8 mouse cellular contexts compared by ENCODE assay signal in genomic region chr1:172563465-172563828, GRCm38 (mm10). TPM values are rescaled to one million over a fixed set of nuclear protein-coding genes. Genes with fewer than 3 reads are reported as not detected.
DNase-seq lines count a peak whose midpoint lies in the region; ATAC-seq and TF ChIP-seq lines count a peak whose summit lies in the region.

No protein-coding gene starts in this region.

- H3K4me2 ChIP-seq in liver, embryonic 16.5 days (ENCODE audit: low read depth, low read length), result peak overlapping the region; percentile 75; the same call in 1 of the 2 replicates
- H3K4me2 ChIP-seq in stomach, postnatal 0 days (replicated peaks; ENCODE audit: low read depth), result peak overlapping the region; percentile 92

- WGBS in cerebellum, adult 2 months, result 8% methylated on average over 10 of the region's 10 CpGs
- WGBS in thymus, adult 2 months, result 10% methylated on average over 10 of the region's 10 CpGs
- 7% methylated on average over 10 of the region's 10 CpGs for WGBS in liver, embryonic 16.5 days (ENCODE audit: insufficient replicate concordance)
- WGBS in stomach, postnatal 0 days, result 6% methylated on average over 9 of the region's 10 CpGs

- no peaks in the 10 kb centered on the region for H3K27me3 ChIP-seq in cerebellum, adult 2 months (ENCODE audit: control insufficient read depth, insufficient read depth, low read length)
- peaks cover 10% of the 10 kb centered on the region; the same call in 1 of the 2 replicates for H3K27me3 ChIP-seq in thymus, adult 2 months (ENCODE audit: control insufficient read depth, insufficient read depth, low read length)
- peaks cover 48% of the 10 kb centered on the region for H3K27me3 ChIP-seq in liver, embryonic 16.5 days (ENCODE audit: control insufficient read depth, insufficient read depth, low read depth, low read length)
- H3K27me3 ChIP-seq in stomach, postnatal 0 days (ENCODE audit: control insufficient read depth, insufficient read depth, low read length), result no peaks in the 10 kb centered on the region

- ATAC-seq in liver, embryonic 16.5 days (ENCODE audit: low read depth), result no peak
- ATAC-seq in stomach, postnatal 0 days (ENCODE audit: low FRiP score, low TSS enrichment), result no peak; the same call in 1 of the 2 replicates

- peak overlapping the region; percentile 57 for H3K4me3 ChIP-seq in cerebellum, adult 2 months (replicated peaks; ENCODE audit: insufficient read depth, low read depth, low read length)
- 0 out of 2 replicates have a peak overlapping the region, but pooled peaks have one; percentile 53 for H3K4me3 ChIP-seq in thymus, adult 2 months (ENCODE audit: control insufficient read depth, insufficient read depth, low read length)
- peak overlapping the region; percentile 59 for H3K4me3 ChIP-seq in liver, embryonic 16.5 days (ENCODE audit: low read depth, low read length)
- peak overlapping the region; percentile 55 for H3K4me3 ChIP-seq in stomach, postnatal 0 days (ENCODE audit: low read depth, low read length)

- no peak for TF ChIP-seq EP300 in stomach, postnatal 0 days (optimal IDR thresholded peaks at IDR 0.05)

- H3K4me1 ChIP-seq in cerebellum, adult 2 months (ENCODE audit: control insufficient read depth, insufficient read depth, low read length), result no peaks in the 10 kb centered on the region
- H3K4me1 ChIP-seq in thymus, adult 2 months (replicated peaks; ENCODE audit: control insufficient read depth, insufficient read depth, low read length), result no peaks in the 10 kb centered on the region; the same call in none of the 2 replicates
- H3K4me1 ChIP-seq in liver, embryonic 16.5 days (ENCODE audit: control insufficient read depth, low read depth, low read length), result no peaks in the 10 kb centered on the region; the same call in 1 of the 2 replicates
- H3K4me1 ChIP-seq in stomach, postnatal 0 days (replicated peaks; ENCODE audit: control insufficient read depth, insufficient read depth), result peaks cover 8% of the 10 kb centered on the region

- TF ChIP-seq POLR2A in cerebellum, adult 2 months (IDR thresholded peaks at IDR 0.05; ENCODE audit: borderline replicate concordance, insufficient read depth, low read length), result no peak
- TF ChIP-seq POLR2A in thymus, adult 2 months (IDR thresholded peaks at IDR 0.05; ENCODE audit: control insufficient read depth, extremely low read depth, insufficient read depth, low read length, poor library complexity), result no peak

- no peak for DNase-seq in cerebellum, adult 2 months
- DNase-seq in cerebellum, postnatal 10 days, result no peak
- DNase-seq in thymus, adult 2 months, result no peak
- DNase-seq in thymus, postnatal 10 days (ENCODE audit: low spot score in 2 of 2), result no peak
- no peak for DNase-seq in stomach, postnatal 0 days (ENCODE audit: low spot score)
- DNase-seq in cerebellum, postnatal 4 days (ENCODE audit: low spot score in 2 of 2), result no peak
- DNase-seq in layer of hippocampus, adult 18-20 months (ENCODE audit: low spot score in 2 of 2), result no peak

- H3K9ac ChIP-seq in liver, embryonic 16.5 days (ENCODE audit: low read depth, low read length), result no peak overlapping the region
- peak overlapping the region; percentile 64; the same call in 1 of the 2 replicates for H3K9ac ChIP-seq in stomach, postnatal 0 days (ENCODE audit: low read length)

- TF ChIP-seq CTCF in cerebellum, adult 2 months (IDR thresholded peaks at IDR 0.05; ENCODE audit: borderline replicate concordance, insufficient read depth, low read depth, low read length), result no peak
- no peak; the same call in 1 of the 2 replicates for TF ChIP-seq CTCF in thymus, adult 2 months (IDR thresholded peaks at IDR 0.05; ENCODE audit: borderline replicate concordance, control insufficient read depth, extremely low read depth, insufficient read depth, low read length, poor library complexity)
- no peak for TF ChIP-seq CTCF in stomach, postnatal 0 days (IDR thresholded peaks at IDR 0.05; ENCODE audit: low read depth)

- no peak overlapping the region for H3K27ac ChIP-seq in cerebellum, adult 2 months (ENCODE audit: insufficient read depth, low read length)
- H3K27ac ChIP-seq in thymus, adult 2 months (ENCODE audit: control insufficient read depth, insufficient read depth, low read length), result no peak overlapping the region
- no peak overlapping the region for H3K27ac ChIP-seq in liver, embryonic 16.5 days (ENCODE audit: low read length)
- H3K27ac ChIP-seq in stomach, postnatal 0 days (replicated peaks), result peak overlapping the region; percentile 72

- no peaks in the 10 kb centered on the region for H3K9me3 ChIP-seq in liver, embryonic 16.5 days (replicated peaks; ENCODE audit: control insufficient read depth, low read length)
- no peaks in the 10 kb centered on the region for H3K9me3 ChIP-seq in stomach, postnatal 0 days (ENCODE audit: control insufficient read depth, low read length)

- H3K36me3 ChIP-seq in thymus, adult 2 months (ENCODE audit: control insufficient read depth, insufficient read depth, low read length), result no peaks in the 10 kb centered on the region
- no peaks in the 10 kb centered on the region for H3K36me3 ChIP-seq in liver, embryonic 16.5 days (ENCODE audit: control insufficient read depth, insufficient read depth)
- no peaks in the 10 kb centered on the region for H3K36me3 ChIP-seq in stomach, postnatal 0 days (ENCODE audit: control insufficient read depth, insufficient read depth, low read length)

RNA-seq across cellular contexts. Expression of gene Vsig8, which starts 7.7 kb away (rescaled TPM):
- 0.46 and 0.65 TPM in 2 replicates for polyA plus RNA-seq in cerebellum, adult 2 months (2012; rRNA removed)
- 1.8 and 1.9 TPM in 2 replicates for polyA plus RNA-seq in thymus, adult 2 months (2012; rRNA removed)
- 0.05 TPM in 1 of 2 replicates, not detected in the other for polyA plus RNA-seq in liver, embryonic 16.5 days (2015; fragmentation: Nextera tagmentation; extraction: Ambion mirVana)
- polyA plus RNA-seq in stomach, postnatal 0 days (2015; fragmentation: Nextera tagmentation; extraction: Ambion mirVana), result 19.2 and 22.7 TPM in 2 replicates
- total RNA-seq in layer of hippocampus, adult 18-20 months (2021), result under 1 TPM; 0.27 to 0.43 TPM

RNA-seq across cellular contexts. Expression of gene Slamf8, which starts 26.9 kb away (rescaled TPM):
- polyA plus RNA-seq in cerebellum, adult 2 months (2012; rRNA removed), result 0.07 and 0.10 TPM in 2 replicates
- 7.2 and 10.9 TPM in 2 replicates for polyA plus RNA-seq in thymus, adult 2 months (2012; rRNA removed)
- polyA plus RNA-seq in liver, embryonic 16.5 days (2015; fragmentation: Nextera tagmentation; extraction: Ambion mirVana), result 0.11 and 0.15 TPM in 2 replicates
- polyA plus RNA-seq in stomach, postnatal 0 days (2015; fragmentation: Nextera tagmentation; extraction: Ambion mirVana), result 0.12 TPM in 1 of 2 replicates, not detected in the other
- not detected for total RNA-seq in layer of hippocampus, adult 18-20 months (2021)

RNA-seq across cellular contexts. Expression of gene Fcrl6, which starts 38.9 kb away (rescaled TPM):
- polyA plus RNA-seq in cerebellum, adult 2 months (2012; rRNA removed), result 0.10 TPM in 1 of 2 replicates, not detected in the other
- polyA plus RNA-seq in thymus, adult 2 months (2012; rRNA removed), result not detected in 2 replicates
- 0.17 TPM in 1 of 2 replicates, not detected in the other for polyA plus RNA-seq in liver, embryonic 16.5 days (2015; fragmentation: Nextera tagmentation; extraction: Ambion mirVana)
- not detected in 2 replicates for polyA plus RNA-seq in stomach, postnatal 0 days (2015; fragmentation: Nextera tagmentation; extraction: Ambion mirVana)
- not detected for total RNA-seq in layer of hippocampus, adult 18-20 months (2021)

RNA-seq across cellular contexts. Expression of gene Cfap45, which starts 42.8 kb away (rescaled TPM):
- 1.00 and 1.0 TPM in 2 replicates for polyA plus RNA-seq in cerebellum, adult 2 months (2012; rRNA removed)
- 0.15 and 0.56 TPM in 2 replicates for polyA plus RNA-seq in thymus, adult 2 months (2012; rRNA removed)
- 0.21 and 0.40 TPM in 2 replicates for polyA plus RNA-seq in liver, embryonic 16.5 days (2015; fragmentation: Nextera tagmentation; extraction: Ambion mirVana)
- polyA plus RNA-seq in stomach, postnatal 0 days (2015; fragmentation: Nextera tagmentation; extraction: Ambion mirVana), result 4.6 and 5.4 TPM in 2 replicates
- 1 to 10 TPM; 3.4 to 4.0 TPM for total RNA-seq in layer of hippocampus, adult 18-20 months (2021)
